Mouse (Mus musculus): ENCODE measurements around the gene Tmem245.
"Not testable (repeated sequence)": the region's sequence is repeated elsewhere in the genome, so short reads cannot be mapped to it uniquely, and the experiment has no call there.

Tmem245 gene

GRCm38 (mm10) chr4:56926971-56927370, 20.3 kb downstream of the Tmem245 start:
- DNase-seq (ENCODE audit: low read depth): no peak

- no peak for DNase-seq (ENCODE audit: low read depth)
Observed at GRCm38 (mm10) chr4:56922229-56922628, 25.0 kb downstream of the Tmem245 start.

GRCm38 (mm10) chr4:56915732-56916325, 31.4 kb downstream of the Tmem245 start:
- no peak for DNase-seq (ENCODE audit: low read depth)

- DNase-seq (ENCODE audit: low read depth): no peak
Observed at GRCm38 (mm10) chr4:56914761-56915160, 32.5 kb downstream of the Tmem245 start.

- DNase-seq (ENCODE audit: low read depth): no peak
Observed at GRCm38 (mm10) chr4:56914338-56914737, 32.9 kb downstream of the Tmem245 start.

- DNase-seq (ENCODE audit: low read depth): no peak
Observed at GRCm38 (mm10) chr4:56912382-56913001, 34.7 kb downstream of the Tmem245 start.

GRCm38 (mm10) chr4:56909568-56909967, 37.7 kb downstream of the Tmem245 start:
- DNase-seq (ENCODE audit: low read depth): no peak

- no peak for DNase-seq (ENCODE audit: low read depth)
Observed at GRCm38 (mm10) chr4:56907671-56908070, 39.6 kb downstream of the Tmem245 start.

- no peak for DNase-seq (ENCODE audit: low read depth)
Observed at GRCm38 (mm10) chr4:56906926-56907325, 40.3 kb downstream of the Tmem245 start.

- no peak for DNase-seq (ENCODE audit: low read depth)
Observed at GRCm38 (mm10) chr4:56905507-56905906, 41.7 kb downstream of the Tmem245 start.

- no peak for DNase-seq (ENCODE audit: low read depth)
Observed at GRCm38 (mm10) chr4:56901671-56902070, 45.6 kb downstream of the Tmem245 start.

GRCm38 (mm10) chr4:56899216-56899615, 48.0 kb downstream of the Tmem245 start:
- no peak for DNase-seq (ENCODE audit: low read depth)

- no peak for DNase-seq (ENCODE audit: low read depth)
Observed at GRCm38 (mm10) chr4:56897511-56897910, 49.7 kb downstream of the Tmem245 start.

- DNase-seq (ENCODE audit: low read depth): no peak
Observed at GRCm38 (mm10) chr4:56894196-56894595, 53.0 kb downstream of the Tmem245 start.

GRCm38 (mm10) chr4:56892501-56893115, 54.6 kb downstream of the Tmem245 start:
- peak; percentile 19 for DNase-seq (ENCODE audit: low read depth)

GRCm38 (mm10) chr4:56888483-56888882, 58.8 kb downstream of the Tmem245 start:
- DNase-seq (ENCODE audit: low read depth): no peak

- DNase-seq (ENCODE audit: low read depth): no peak
Observed at GRCm38 (mm10) chr4:56886286-56886979, 60.8 kb downstream of the Tmem245 start.

- DNase-seq (ENCODE audit: low read depth): no peak
Observed at GRCm38 (mm10) chr4:56880036-56880703, 67.1 kb downstream of the Tmem245 start.

GRCm38 (mm10) chr4:56878971-56879370, 68.3 kb downstream of the Tmem245 start:
- DNase-seq (ENCODE audit: low read depth): no peak

- not testable (repeated sequence) for DNase-seq (ENCODE audit: low read depth)
Observed at GRCm38 (mm10) chr4:56870541-56870940, 76.7 kb downstream of the Tmem245 start.

- no peak for DNase-seq (ENCODE audit: low read depth)
Observed at GRCm38 (mm10) chr4:56867761-56868160, 79.5 kb downstream of the Tmem245 start.

- no peak for DNase-seq (ENCODE audit: low read depth)
Observed at GRCm38 (mm10) chr4:56865971-56866370, 81.3 kb downstream of the Tmem245 start.
